Mouse (Mus musculus): ENCODE measurements around the gene Pemt. TPM values are rescaled to one million over a fixed set of nuclear protein-coding genes. Genes with fewer than 3 reads are reported as not detected.
A peak's percentile ranks its signal among the peaks of the same experiment; 100 is the strongest.

The Pemt gene
- polyA plus RNA-seq, 1 experiment = 7.5 TPM

DNA sequence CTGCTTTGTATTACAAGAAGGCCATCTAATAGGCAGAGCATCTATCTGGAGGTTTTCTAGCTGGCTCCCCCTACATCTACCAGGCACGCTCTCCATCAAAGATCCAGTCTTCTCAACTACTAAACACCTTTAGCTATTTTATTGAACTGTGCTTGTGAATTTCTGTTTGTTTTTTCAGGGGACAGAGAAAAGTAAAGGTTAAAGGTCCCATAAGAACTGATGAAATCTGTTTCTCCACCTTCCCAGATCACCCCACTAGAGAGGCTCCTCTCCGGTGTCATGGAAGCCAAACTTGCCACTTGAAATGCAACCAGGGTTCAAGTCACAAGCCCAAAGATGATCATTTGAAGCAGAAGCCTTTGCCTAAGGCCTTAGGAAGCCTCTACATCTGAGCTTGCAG, 2.6 kb upstream of the Pemt start:
- WGBS = 92% methylated on average over 2 of the region's 2 CpGs
- no peak for TF ChIP-seq POLR2A (IDR thresholded peaks at IDR 0.05; ENCODE audit: borderline replicate concordance, insufficient read depth, low read length)
- TF ChIP-seq CTCF (IDR thresholded peaks at IDR 0.05; ENCODE audit: borderline replicate concordance, insufficient read depth, low read depth, low read length) = no peak
- no peak overlapping the region for H3K4me3 ChIP-seq (replicated peaks; ENCODE audit: insufficient read depth, low read depth, low read length)
- H3K4me1 ChIP-seq (ENCODE audit: control insufficient read depth, insufficient read depth, low read length) = peaks cover 6% of the 10 kb centered on the region; the same call in 1 of the 2 replicates
- DNase-seq = no peak
- no peaks in the 10 kb centered on the region for H3K27me3 ChIP-seq (ENCODE audit: control insufficient read depth, insufficient read depth, low read length)
- H3K27ac ChIP-seq (ENCODE audit: insufficient read depth, low read length) = no peak overlapping the region

DNA sequence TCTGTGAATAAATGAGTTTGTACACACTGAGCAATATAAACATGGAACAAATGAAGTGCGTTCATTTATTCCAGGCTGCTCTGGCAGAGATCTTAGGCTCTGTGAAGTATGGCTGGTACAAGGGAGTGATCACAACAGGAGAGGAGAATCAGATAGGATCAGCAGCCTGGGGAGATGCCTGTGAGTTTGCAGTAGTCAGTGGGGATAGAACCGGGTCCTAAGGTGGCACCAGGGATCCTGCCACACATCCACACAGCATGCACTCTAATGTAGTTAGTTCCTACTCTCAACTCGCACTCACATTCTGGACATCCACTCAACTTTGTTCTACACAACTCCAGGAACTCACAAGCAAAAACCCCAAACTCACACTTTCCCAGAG, 622 bp downstream of the Pemt start:
- 6% methylated on average over 3 of the region's 3 CpGs for WGBS
- no peak for DNase-seq
- TF ChIP-seq POLR2A (IDR thresholded peaks at IDR 0.05; ENCODE audit: borderline replicate concordance, insufficient read depth, low read length) (no peak), CTCF (IDR thresholded peaks at IDR 0.05; ENCODE audit: borderline replicate concordance, insufficient read depth, low read depth, low read length) (no peak)
- Histone ChIP-seq H3K27me3 (ENCODE audit: control insufficient read depth, insufficient read depth, low read length) (no peaks in the 10 kb centered on the region), H3K27ac (ENCODE audit: insufficient read depth, low read length) (no peak overlapping the region), H3K4me1 (ENCODE audit: control insufficient read depth, insufficient read depth, low read length) (peaks cover 6% of the 10 kb centered on the region; the same call in 1 of the 2 replicates), H3K4me3 (replicated peaks; ENCODE audit: insufficient read depth, low read depth, low read length) (peak overlapping the region; percentile 93)

DNA sequence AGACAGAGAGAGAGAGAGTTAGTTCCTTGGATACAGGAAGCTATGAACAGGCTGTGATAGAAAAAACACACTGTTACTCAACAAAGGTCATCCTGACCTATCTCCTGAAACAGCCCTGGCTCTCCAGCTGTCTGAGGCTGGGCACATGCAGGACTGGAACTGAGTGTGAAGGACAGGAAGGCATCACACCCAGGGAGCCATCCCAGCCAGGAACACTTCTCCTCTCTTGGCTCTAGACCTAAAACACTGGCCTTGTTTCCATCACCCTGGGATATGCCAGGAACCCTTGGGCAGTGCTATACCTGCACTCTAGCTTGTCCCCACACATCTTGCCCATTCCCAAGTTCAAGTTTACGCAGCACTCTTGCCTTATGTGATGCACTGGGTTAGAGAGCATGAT, 1.5 kb downstream of the Pemt start:
- TF ChIP-seq CTCF (IDR thresholded peaks at IDR 0.05; ENCODE audit: borderline replicate concordance, insufficient read depth, low read depth, low read length) = no peak
- TF ChIP-seq POLR2A (IDR thresholded peaks at IDR 0.05; ENCODE audit: borderline replicate concordance, insufficient read depth, low read length) = no peak
- DNase-seq = no peak
- Histone ChIP-seq H3K27me3 (ENCODE audit: control insufficient read depth, insufficient read depth, low read length) (no peaks in the 10 kb centered on the region), H3K4me1 (ENCODE audit: control insufficient read depth, insufficient read depth, low read length) (peaks cover 6% of the 10 kb centered on the region; the same call in 1 of the 2 replicates), H3K27ac (ENCODE audit: insufficient read depth, low read length) (no peak overlapping the region), H3K4me3 (replicated peaks; ENCODE audit: insufficient read depth, low read depth, low read length) (no peak overlapping the region)
- WGBS = 93% methylated on average over 1 of the region's 1 CpGs

DNA sequence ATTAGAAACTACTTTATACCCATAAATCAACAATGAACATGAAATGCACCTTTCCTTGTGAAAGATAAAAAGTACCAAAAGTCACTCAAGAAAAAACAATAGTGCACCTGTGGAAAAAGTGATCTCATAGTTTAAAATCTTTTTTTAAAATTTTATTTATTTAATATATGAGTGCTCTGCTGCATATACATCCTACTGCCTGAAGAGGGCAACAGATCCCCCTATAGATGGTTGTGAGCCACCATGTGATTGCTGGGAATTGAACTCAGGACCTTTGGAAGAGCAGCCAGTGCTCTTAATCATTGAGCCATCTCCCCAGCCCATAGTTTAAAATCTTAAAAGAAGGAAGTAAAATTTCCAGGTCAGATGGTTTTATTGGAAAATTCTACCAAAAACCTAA, 4.0 kb downstream of the Pemt start:
- H3K27me3 ChIP-seq (ENCODE audit: control insufficient read depth, insufficient read depth, low read length) = no peaks in the 10 kb centered on the region
- peaks cover 6% of the 10 kb centered on the region; the same call in 1 of the 2 replicates for H3K4me1 ChIP-seq (ENCODE audit: control insufficient read depth, insufficient read depth, low read length)
- H3K4me3 ChIP-seq (replicated peaks; ENCODE audit: insufficient read depth, low read depth, low read length) = no peak overlapping the region
- no peak for DNase-seq
- no peak overlapping the region for H3K27ac ChIP-seq (ENCODE audit: insufficient read depth, low read length)
- TF ChIP-seq CTCF (IDR thresholded peaks at IDR 0.05; ENCODE audit: borderline replicate concordance, insufficient read depth, low read depth, low read length) = no peak
- no peak for TF ChIP-seq POLR2A (IDR thresholded peaks at IDR 0.05; ENCODE audit: borderline replicate concordance, insufficient read depth, low read length)

DNA sequence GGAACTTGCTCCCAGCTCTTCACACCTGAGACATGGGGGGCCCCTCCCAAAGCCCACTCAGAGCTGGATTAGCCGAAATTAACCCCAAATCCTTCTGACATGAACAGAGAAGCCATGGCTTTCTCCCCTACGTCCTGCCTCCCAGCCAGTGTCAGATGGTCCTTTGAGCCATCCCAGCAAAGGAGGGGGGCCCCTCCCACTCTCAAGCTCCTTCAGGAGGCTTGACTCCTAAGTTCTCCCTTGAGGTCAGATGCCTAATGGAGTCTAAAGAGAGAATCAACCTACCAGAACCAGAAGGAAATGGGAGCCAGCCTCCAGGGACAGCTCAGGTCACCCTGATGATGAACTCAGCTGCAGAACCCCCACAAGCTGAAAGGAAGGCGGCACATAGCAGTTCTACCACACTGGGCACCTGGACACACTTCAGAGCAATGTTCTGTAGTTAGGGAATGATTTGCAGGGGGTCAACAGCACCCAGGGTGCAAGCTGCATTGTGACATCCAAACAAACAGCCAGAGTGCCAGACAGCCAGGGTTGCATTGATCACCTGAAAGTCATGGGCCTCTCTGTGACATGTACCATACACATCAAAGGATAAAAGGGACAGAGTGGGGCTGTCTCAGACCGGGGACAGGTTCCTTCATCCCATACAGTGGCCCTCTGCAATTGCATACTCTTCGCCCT, 9.6 kb downstream of the Pemt start:
- Histone ChIP-seq H3K4me3 (replicated peaks; ENCODE audit: insufficient read depth, low read depth, low read length) (no peak overlapping the region), H3K27ac (ENCODE audit: insufficient read depth, low read length) (no peak overlapping the region), H3K27me3 (ENCODE audit: control insufficient read depth, insufficient read depth, low read length) (no peaks in the 10 kb centered on the region), H3K4me1 (ENCODE audit: control insufficient read depth, insufficient read depth, low read length) (peaks cover 9% of the 10 kb centered on the region)
- TF ChIP-seq CTCF (IDR thresholded peaks at IDR 0.05; ENCODE audit: borderline replicate concordance, insufficient read depth, low read depth, low read length) (no peak), POLR2A (IDR thresholded peaks at IDR 0.05; ENCODE audit: borderline replicate concordance, insufficient read depth, low read length) (no peak)
- WGBS = 79% methylated on average over 5 of the region's 5 CpGs
- DNase-seq = no peak

DNA sequence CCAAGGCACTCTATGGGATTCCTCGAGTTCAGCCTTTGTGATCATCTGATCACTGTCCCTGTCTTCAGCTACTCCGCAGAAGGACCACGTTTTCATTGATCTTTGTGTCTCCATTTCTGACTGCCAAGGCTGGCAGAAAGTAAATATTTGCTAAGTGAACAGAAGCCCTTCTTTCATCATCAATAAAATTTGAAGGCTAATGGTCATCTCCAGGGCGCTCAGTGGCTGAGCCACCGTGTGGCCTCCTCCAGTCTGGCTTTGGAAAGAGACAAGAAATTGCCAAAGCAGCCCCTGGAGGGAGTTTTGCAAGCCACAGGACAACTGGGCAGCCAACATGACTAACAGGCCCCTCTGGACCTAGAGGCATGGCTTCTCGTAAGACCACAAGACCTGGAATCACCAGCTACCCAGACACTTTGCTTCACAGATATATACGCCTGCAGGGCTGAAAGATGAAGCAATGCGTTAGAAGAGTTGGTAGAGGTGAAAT, 11.3 kb downstream of the Pemt start:
- no peaks in the 10 kb centered on the region for H3K27me3 ChIP-seq (ENCODE audit: control insufficient read depth, insufficient read depth, low read length)
- WGBS = 82% methylated on average over 8 of the region's 8 CpGs
- no peak for DNase-seq
- H3K4me1 ChIP-seq (ENCODE audit: control insufficient read depth, insufficient read depth, low read length) = peaks cover 23% of the 10 kb centered on the region
- TF ChIP-seq CTCF (IDR thresholded peaks at IDR 0.05; ENCODE audit: borderline replicate concordance, insufficient read depth, low read depth, low read length) = no peak
- no peak for TF ChIP-seq POLR2A (IDR thresholded peaks at IDR 0.05; ENCODE audit: borderline replicate concordance, insufficient read depth, low read length)
- H3K4me3 ChIP-seq (replicated peaks; ENCODE audit: insufficient read depth, low read depth, low read length) = no peak overlapping the region
- H3K27ac ChIP-seq (ENCODE audit: insufficient read depth, low read length) = no peak overlapping the region

DNA sequence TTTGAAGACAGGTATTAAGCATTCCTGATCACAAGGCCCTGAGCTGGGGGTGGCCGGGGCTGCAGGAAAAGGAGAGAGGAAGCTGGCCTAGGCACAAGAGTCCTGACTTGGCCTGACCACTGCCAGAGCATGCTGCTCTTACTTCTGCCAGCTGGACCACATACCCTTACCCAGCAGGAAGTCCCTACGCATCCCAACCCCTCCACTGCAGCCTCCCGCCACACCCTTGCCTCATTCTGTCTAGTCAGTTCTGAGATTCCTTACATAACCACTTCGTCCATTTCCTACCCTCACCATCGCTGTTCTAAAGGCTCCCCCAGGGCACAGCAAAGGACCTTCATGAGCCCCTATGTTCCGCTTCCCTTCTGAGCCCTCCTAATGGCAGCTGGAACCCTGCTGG, 12.0 kb downstream of the Pemt start:
- Histone ChIP-seq H3K4me1 (ENCODE audit: control insufficient read depth, insufficient read depth, low read length) (peaks cover 23% of the 10 kb centered on the region), H3K27me3 (ENCODE audit: control insufficient read depth, insufficient read depth, low read length) (no peaks in the 10 kb centered on the region), H3K4me3 (replicated peaks; ENCODE audit: insufficient read depth, low read depth, low read length) (no peak overlapping the region), H3K27ac (ENCODE audit: insufficient read depth, low read length) (peak overlapping the region; percentile 41)
- TF ChIP-seq CTCF (IDR thresholded peaks at IDR 0.05; ENCODE audit: borderline replicate concordance, insufficient read depth, low read depth, low read length) = no peak
- no peak for TF ChIP-seq POLR2A (IDR thresholded peaks at IDR 0.05; ENCODE audit: borderline replicate concordance, insufficient read depth, low read length)
- 14% methylated on average over 6 of the region's 6 CpGs for WGBS
- peak; percentile 57 to 60 for DNase-seq
